Mouse (Mus musculus) MEL (cell line): ENCODE data around the gene Mbd6.

Experiments
- BHLHE40 ChIP-seq: IDR thresholded peaks from 2 replicates; pipeline ENCODE4 v1.6.1; 2012; ENCODE audit warnings: low read depth, mild to moderate bottlenecking, inconsistent platforms, low read length, improper control_type of control experiment, borderline replicate concordance
- CTCF ChIP-seq, 3 experiments: IDR thresholded peaks in 2 of 3; conservative IDR thresholded peaks in 1 of 3; 2 replicates each; pipeline ENCODE4 v1.5.1; 2011 to 2012; ENCODE audit warnings: low read length in 3 of 3, low read depth in 2 of 3, mild to moderate bottlenecking in 2 of 3, improper control_type of control experiment in 1 of 3, inconsistent platforms in 1 of 3, mixed read lengths in 1 of 3, moderate library complexity in 1 of 3; ENCODE audit not compliant: control insufficient read depth in 1 of 3, insufficient read depth in 1 of 3, poor library complexity in 1 of 3, severe bottlenecking in 1 of 3
- EP300 ChIP-seq, 2 experiments: IDR thresholded peaks; 2 replicates each; pipeline ENCODE4 v1.6.1; 2011; ENCODE audit warnings: improper control_type of control experiment in 2 of 2, low read length in 2 of 2, low read depth in 1 of 2, mild to moderate bottlenecking in 1 of 2
- GATA1 ChIP-seq: IDR thresholded peaks from 2 replicates; pipeline ENCODE4 v1.6.1; 2011; ENCODE audit warnings: low read depth, low read length, improper control_type of control experiment
- MAFK ChIP-seq: IDR thresholded peaks from 2 replicates; pipeline ENCODE4 v1.6.1; 2011; ENCODE audit warnings: low read depth, mild to moderate bottlenecking, low read length, improper control_type of control experiment, borderline replicate concordance
- MYC ChIP-seq: IDR thresholded peaks from 2 replicates; pipeline ENCODE4 v1.6.1; 2011; ENCODE audit warnings: low read depth, mild to moderate bottlenecking, low read length, improper control_type of control experiment, moderate library complexity
- POLR2A ChIP-seq, 2 experiments: IDR thresholded peaks; 2 replicates each; pipeline ENCODE4 v1.6.1; 2011 to 2012; ENCODE audit warnings: low read length in 2 of 2, mild to moderate bottlenecking in 2 of 2, control low read depth in 1 of 2, improper control_type of control experiment in 1 of 2, low read depth in 1 of 2, moderate library complexity in 1 of 2; ENCODE audit not compliant: control insufficient read depth in 1 of 2, insufficient read depth in 1 of 2, poor library complexity in 1 of 2
- POLR2AphosphoS5 ChIP-seq: IDR thresholded peaks from 2 replicates; pipeline ENCODE4 v1.6.1; 2012; ENCODE audit warnings: low read depth, borderline replicate concordance, mild to moderate bottlenecking, inconsistent platforms, low read length, moderate library complexity, mixed read lengths
- RAD21 ChIP-seq: IDR thresholded peaks from 2 replicates; pipeline ENCODE4 v1.6.1; 2011; ENCODE audit warnings: mild to moderate bottlenecking, low read depth, low read length, improper control_type of control experiment
- USF2 ChIP-seq, 2 experiments: IDR thresholded peaks; 2 replicates each; pipeline ENCODE4 v1.6.1; 2011 to 2012; ENCODE audit warnings: improper control_type of control experiment in 2 of 2, low read length in 2 of 2, borderline replicate concordance in 1 of 2, inconsistent platforms in 1 of 2, low read depth in 1 of 2, mild to moderate bottlenecking in 1 of 2; ENCODE audit not compliant: insufficient read depth in 1 of 2
- ZMIZ1 ChIP-seq: IDR thresholded peaks from 2 replicates; pipeline ENCODE4 v1.6.1; 2012; ENCODE audit warnings: low read depth, mild to moderate bottlenecking, inconsistent platforms, low read length, improper control_type of control experiment, moderate library complexity

- no peak for TF ChIP-seq POLR2A (IDR thresholded peaks at IDR 0.05; ENCODE audit: control insufficient read depth in 1 of 2, insufficient read depth in 1 of 2, low read depth in 1 of 2, low read length in 2 of 2, poor library complexity in 1 of 2)
- no peak for TF ChIP-seq CTCF (IDR thresholded peaks at IDR 0.05 in 2 of 3, conservative IDR thresholded peaks at IDR 0.05 in 1 of 3; ENCODE audit: control insufficient read depth in 1 of 3, insufficient read depth in 1 of 3, low read depth in 2 of 3, low read length in 3 of 3, poor library complexity in 1 of 3, severe bottlenecking in 1 of 3)
- no peak for TF ChIP-seq GATA1
- TF ChIP-seq BHLHE40 = no peak
- no peak for TF ChIP-seq USF2 (IDR thresholded peaks at IDR 0.05; ENCODE audit: borderline replicate concordance in 1 of 2, insufficient read depth in 1 of 2, low read depth in 1 of 2, low read length in 2 of 2)
- no peak for TF ChIP-seq POLR2AphosphoS5
- TF ChIP-seq ZMIZ1 = no peak
- TF ChIP-seq RAD21 = no peak
- no peak for TF ChIP-seq MYC
- TF ChIP-seq EP300 (IDR thresholded peaks at IDR 0.05; ENCODE audit: low read depth in 1 of 2, low read length in 2 of 2) = no peak
- TF ChIP-seq MAFK = no peak
Observed at GRCm38 (mm10) chr10:127274261-127275022, 14.4 kb downstream of the Mbd6 start.
